Mouse (Mus musculus) brain, embryonic 18.5 days (tissue): ENCODE data around the gene Vav2.

Source experiments
- DNase-seq: peaks from one replicate; pipeline ENCODE4 v3.0.0-alpha.2; 2012; ENCODE audit warnings: low read depth, low spot score

The Vav2 gene

GRCm38 (mm10) chr2:27318606-27319005 lies 108.2 kb downstream of the Vav2 start:
- DNase-seq, result no peak

- no peak for DNase-seq
Measured at GRCm38 (mm10) chr2:27318197-27318596, 108.6 kb downstream of the Vav2 start.

- DNase-seq, result no peak
Measured at GRCm38 (mm10) chr2:27316167-27316566, 110.7 kb downstream of the Vav2 start.

- DNase-seq, result no peak
Measured at GRCm38 (mm10) chr2:27314269-27314668, 112.6 kb downstream of the Vav2 start.

GRCm38 (mm10) chr2:27312500-27312899 lies 114.3 kb downstream of the Vav2 start:
- DNase-seq, result no peak

GRCm38 (mm10) chr2:27311606-27312005 lies 115.2 kb downstream of the Vav2 start:
- no peak for DNase-seq

- no peak for DNase-seq
Measured at GRCm38 (mm10) chr2:27310908-27311307, 115.9 kb downstream of the Vav2 start.

- no peak for DNase-seq
Measured at GRCm38 (mm10) chr2:27310221-27310620, 116.6 kb downstream of the Vav2 start.

- DNase-seq, result no peak
Measured at GRCm38 (mm10) chr2:27306628-27307027, 120.2 kb downstream of the Vav2 start.

GRCm38 (mm10) chr2:27304741-27305140 lies 122.1 kb downstream of the Vav2 start:
- DNase-seq, result no peak

GRCm38 (mm10) chr2:27304074-27304473 lies 122.8 kb downstream of the Vav2 start:
- DNase-seq, result no peak

- DNase-seq, result peak; percentile 45
Measured at GRCm38 (mm10) chr2:27301444-27302111, 125.3 kb downstream of the Vav2 start.

- DNase-seq, result no peak
Measured at GRCm38 (mm10) chr2:27300725-27301443, 125.9 kb downstream of the Vav2 start.

GRCm38 (mm10) chr2:27296656-27297406 lies 130.0 kb downstream of the Vav2 start:
- no peak for DNase-seq

- DNase-seq, result no peak
Measured at GRCm38 (mm10) chr2:27294777-27295176, 132.1 kb downstream of the Vav2 start.

GRCm38 (mm10) chr2:27289019-27289418 lies 137.8 kb downstream of the Vav2 start:
- DNase-seq, result peak; percentile 56

GRCm38 (mm10) chr2:27286971-27287710 lies 139.7 kb downstream of the Vav2 start:
- no peak for DNase-seq

GRCm38 (mm10) chr2:27284441-27284840 lies 142.4 kb downstream of the Vav2 start:
- no peak for DNase-seq

- no peak for DNase-seq
Measured at GRCm38 (mm10) chr2:27281771-27282170, 145.1 kb downstream of the Vav2 start.

- DNase-seq, result peak; percentile 32
Measured at GRCm38 (mm10) chr2:27280920-27281611, 145.8 kb downstream of the Vav2 start.

GRCm38 (mm10) chr2:27278859-27279258 lies 148.0 kb downstream of the Vav2 start:
- DNase-seq, result no peak
